Mouse (Mus musculus) liver (tissue): ENCODE data around the gene Rxfp1.
A peak's percentile ranks its signal among the peaks of the same experiment; 100 is the strongest.

Experiments
- DNase-seq: peaks from one replicate; pipeline ENCODE4 v3.0.0-alpha.2; 2020; ENCODE audit warnings: mixed read lengths

The Rxfp1 gene

GRCm38 (mm10) chr3:79670556-79670955 lies 67.1 kb downstream of the Rxfp1 start:
- no peak for DNase-seq

GRCm38 (mm10) chr3:79664787-79665408 lies 72.8 kb downstream of the Rxfp1 start:
- DNase-seq = peak; percentile 21

DNA sequence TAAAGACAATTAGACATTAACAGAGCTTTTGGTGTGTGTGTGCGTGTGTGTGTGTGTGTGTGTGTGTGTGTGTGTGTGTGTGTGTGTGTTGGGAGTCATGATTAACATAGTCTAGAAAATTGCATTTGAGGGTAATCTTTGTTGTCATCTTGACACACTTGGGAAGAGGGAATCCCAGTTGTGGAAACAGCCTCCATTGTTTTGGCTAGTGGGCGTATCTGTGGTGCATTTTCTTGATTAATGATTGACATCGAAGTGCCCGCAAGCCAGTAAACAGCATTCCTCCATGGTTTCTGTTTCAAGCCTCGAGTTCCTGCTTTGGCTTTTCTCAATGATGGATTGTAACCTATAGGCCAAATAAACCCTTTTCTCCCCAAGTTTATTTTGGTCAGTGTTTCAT lies 81.0 kb downstream of the Rxfp1 start:
- DNase-seq = no peak

DNA sequence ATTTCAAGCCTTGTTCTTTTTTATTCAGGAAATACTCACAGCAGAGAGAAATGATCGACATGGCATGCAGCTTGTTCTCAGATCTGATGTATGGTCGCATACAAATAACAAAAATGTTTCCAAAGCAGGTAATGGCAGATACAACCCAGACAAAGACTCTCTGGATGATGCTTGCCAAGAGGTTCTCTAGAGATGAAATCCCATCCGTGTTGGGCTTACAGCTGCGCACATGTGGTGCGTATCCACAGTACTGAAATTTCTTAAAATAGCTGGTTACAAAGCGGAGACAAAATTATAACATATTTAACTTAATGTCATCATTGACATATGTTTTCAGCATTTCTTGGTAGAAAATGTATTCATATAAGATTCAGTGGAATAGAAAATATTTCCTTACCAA lies 85.6 kb downstream of the Rxfp1 start:
- DNase-seq = no peak

GRCm38 (mm10) chr3:79629416-79629730 lies 108.3 kb downstream of the Rxfp1 start, which contains the start of gene Etfdh:
Etfdh (minus strand) TSS chr3:79629500.
- DNase-seq = peak; percentile 69

- DNase-seq = peak; percentile 96
Measured at GRCm38 (mm10) chr3:79628561-79629415, 108.9 kb downstream of the Rxfp1 start, which contains the start of gene 4930579G24Rik. 4930579G24Rik (plus strand) TSS chr3:79629079.

- peak; percentile 45 for DNase-seq
Measured at GRCm38 (mm10) chr3:79628182-79628560, 109.5 kb downstream of the Rxfp1 start.

DNA sequence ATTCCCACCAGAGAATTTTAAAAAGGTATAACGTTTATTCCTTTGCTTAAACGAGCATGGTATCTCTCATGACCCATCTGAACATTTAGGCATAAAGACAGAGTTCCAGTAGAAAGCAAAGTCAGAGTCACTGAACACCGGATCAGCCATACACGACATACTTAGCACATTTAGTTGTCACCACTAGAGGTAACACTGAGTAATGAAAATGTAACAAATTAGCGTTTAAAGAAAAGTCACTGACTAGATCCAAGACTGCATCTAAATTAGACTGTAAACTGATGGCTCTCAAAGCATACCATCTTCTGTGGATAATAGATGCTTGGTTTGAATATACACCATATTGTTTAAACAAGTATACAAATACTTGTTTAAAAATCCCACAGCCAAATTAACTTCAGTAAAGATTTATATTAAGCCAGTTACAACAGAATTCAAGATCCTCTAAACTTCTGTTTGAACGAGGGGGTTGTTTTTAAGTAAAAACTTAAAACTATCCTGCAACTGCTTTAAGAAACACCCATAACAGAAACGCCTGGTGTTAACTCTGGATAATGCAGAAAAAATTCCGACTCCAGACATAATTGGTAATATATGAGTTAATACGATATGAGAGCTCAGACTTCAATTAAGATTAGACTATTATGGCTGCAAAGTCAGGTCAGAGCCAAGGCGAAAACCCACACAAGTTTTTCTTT lies 110.0 kb downstream of the Rxfp1 start:
- no peak for DNase-seq

- DNase-seq = no peak
Measured at GRCm38 (mm10) chr3:79609886-79610285, 127.8 kb downstream of the Rxfp1 start.

GRCm38 (mm10) chr3:79595468-79595867 lies 142.2 kb downstream of the Rxfp1 start:
- no peak for DNase-seq

- no peak for DNase-seq
Measured at GRCm38 (mm10) chr3:79591793-79592471, 145.7 kb downstream of the Rxfp1 start.
